Mouse (Mus musculus) erythroblast, adult 5-6 weeks (primary cell): ENCODE results near the gene Klhl9. TPM values are rescaled to one million over a fixed set of nuclear protein-coding genes. Genes with fewer than 3 reads are reported as not detected.
"Not testable (repeated sequence)": the region's sequence is repeated elsewhere in the genome, so short reads cannot be mapped to it uniquely, and the experiment has no call there.

Experiments
- ATAC-seq: replicated peaks from 2 replicates; pipeline ENCODE4 v1.8.0; 2016; ENCODE audit warnings: moderate number of reproducible peaks, mild to moderate bottlenecking, moderate TSS enrichment, inconsistent platforms; ENCODE audit not compliant: poor library complexity, low FRiP score, severe bottlenecking
- total RNA-seq, 2 experiments: library from RNA; stranded (forward) in 1 of 2; stranded (reverse) in 1 of 2; fragments of 150-400 nt in 1 of 2; fragments of 200-764, 138-1000 nt in 1 of 2; gene quantifications; 2 replicates each; pipeline versions ENCODE4 v1.2.3 to v1.2.4; 2015 to 2017; ENCODE audit warnings: low replicate concordance in 2 of 2

The Klhl9 gene
- total RNA-seq (2015; ENCODE audit: low replicate concordance) (18.6 and 26.3 TPM in 2 replicates), total RNA-seq (2017; ENCODE audit: low replicate concordance) (24.0 and 29.5 TPM in 2 replicates)

DNA sequence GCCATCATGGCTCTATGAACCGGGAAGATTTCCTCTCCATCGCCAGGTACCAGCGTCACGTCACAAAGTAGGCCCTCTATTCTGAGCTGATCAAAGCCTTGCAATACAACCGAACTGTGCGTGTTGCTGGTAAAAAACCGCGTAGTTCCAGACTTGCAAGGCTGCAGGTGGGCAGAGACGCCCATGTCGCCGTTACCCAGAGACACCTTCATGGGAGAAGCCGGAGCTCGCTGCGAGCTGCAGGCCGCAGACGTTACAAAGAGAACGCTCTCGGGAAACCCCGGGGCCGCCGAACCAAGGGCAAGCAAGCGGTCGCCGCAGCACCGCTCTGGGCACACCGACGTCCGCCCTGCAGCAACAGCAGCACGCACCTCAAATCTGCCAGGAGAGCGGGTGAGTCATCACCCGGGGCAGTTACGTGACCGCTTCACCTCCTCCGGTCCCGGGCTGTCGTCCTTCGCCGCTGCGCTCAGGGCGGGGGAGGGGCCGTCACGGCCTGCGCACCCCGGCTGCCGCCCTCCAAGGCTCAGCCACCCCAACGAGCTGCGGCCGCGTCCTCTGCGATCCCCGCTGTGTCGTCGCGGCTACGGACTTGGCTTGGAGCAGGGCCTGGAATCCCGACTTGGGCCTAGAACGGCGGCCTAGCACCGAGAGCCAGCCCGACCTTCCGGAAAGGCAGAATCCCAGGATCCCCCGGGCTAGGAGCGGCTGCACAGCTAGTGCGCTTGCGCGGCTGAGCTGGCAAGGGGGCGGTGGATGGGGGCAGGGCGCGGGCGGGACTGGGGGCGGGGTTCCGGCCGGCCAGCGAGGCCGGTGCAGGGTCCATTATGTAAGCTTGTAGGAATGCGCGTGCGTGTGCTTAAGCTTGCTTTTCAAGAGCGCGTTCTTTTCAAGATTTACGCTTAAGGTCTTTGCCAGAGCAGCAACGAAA is at the start of gene Klhl9, which contains the start of gene Gm26566:
TSS of gene Klhl9 (minus strand) at position 675 of the 931 bp plus-strand sequence.
TSS of gene Gm26566 (plus strand) at position 15 of the 931 bp plus-strand sequence.
- ATAC-seq, result peak; percentile 94

DNA sequence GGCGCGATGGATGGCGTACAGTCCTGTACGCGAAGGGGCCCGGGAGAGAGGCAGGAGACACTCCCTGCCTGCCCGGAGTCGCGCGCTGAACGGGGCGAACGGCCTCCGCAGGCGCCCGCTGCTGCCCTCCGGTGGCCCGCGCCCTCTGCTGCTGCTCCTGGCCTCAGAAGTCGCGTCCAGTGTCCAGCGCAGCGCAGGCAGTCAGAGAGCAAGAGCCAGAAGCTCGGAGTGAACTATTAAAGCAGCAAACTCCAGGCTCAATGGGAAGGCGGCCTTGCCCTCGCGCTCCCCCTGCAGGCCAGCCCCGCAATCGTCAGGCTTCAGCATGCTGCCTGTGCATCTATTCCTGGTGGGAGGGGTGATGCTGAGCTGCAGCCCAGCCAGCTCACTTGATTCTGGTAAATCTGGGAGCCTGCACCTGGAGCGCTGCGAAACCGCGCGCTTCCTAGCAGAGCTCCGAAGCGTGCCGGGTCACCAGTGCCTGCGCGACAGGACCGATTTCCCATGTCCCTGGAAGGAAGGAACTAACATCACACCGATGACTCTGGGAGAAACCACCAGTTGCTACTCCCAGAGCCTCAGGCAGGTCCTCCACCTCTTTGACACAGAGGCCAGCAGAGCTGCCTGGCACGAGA is 41.2 kb upstream of the Klhl9 start:
- not testable (repeated sequence) for ATAC-seq

DNA sequence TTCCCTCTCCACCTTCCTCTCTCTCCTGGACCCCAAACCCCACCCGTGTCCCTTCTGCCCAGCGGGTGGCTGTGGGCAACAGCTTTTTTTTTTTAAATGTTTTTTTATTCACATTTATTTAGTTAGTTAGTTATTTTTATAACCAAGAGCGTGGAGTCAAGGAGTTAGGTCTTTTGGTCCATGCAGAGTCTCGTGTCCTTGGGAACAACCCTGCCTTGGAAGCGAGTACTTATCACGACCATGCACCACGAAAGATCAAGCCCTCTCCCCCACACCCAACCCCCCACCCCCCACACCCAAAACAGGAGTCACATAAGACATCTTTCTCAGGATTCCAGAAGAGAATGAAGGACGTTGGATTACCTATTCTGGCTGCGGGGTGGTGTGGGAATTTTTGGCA is 40.1 kb upstream of the Klhl9 start:
- ATAC-seq, result not testable (repeated sequence)

DNA sequence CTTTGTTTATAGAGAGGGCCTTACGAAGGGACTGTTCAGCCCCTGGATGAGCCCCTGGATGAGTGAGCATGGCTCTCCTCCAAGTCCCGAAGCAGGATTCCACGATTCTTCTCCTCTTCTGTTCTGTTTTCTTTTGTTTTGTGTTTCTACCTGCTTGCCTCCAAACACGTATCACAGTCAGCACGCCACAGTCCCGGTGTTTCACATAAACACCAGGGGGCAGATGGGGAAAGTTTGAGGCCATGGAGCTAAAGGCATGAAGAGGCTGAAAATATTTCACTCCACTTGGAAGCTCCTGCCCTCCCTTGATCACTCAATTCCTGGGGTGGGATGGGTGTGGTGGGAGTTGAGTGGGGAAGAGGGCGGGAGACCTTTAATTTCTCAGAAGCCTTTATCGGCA is 39.5 kb upstream of the Klhl9 start:
- ATAC-seq, result not testable (repeated sequence)

DNA sequence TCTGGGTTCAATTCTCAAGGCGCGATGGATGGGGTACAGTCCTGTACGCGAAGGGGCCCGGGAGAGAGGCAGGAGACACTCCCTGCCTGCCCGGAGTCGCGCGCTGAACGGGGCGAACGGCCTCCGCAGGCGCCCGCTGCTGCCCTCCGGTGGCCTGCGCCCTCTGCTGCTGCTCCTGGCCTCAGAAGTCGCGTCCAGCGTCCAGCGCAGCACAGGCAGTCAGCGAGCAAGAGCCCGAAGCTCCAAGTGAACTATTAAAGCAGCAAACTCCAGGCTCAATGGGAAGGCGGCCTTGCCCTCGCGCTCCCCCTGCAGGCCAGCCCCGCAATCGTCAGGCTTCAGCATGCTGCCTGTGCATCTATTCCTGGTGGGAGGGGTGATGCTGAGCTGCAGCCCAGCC is 38.2 kb upstream of the Klhl9 start:
- not testable (repeated sequence) for ATAC-seq

DNA sequence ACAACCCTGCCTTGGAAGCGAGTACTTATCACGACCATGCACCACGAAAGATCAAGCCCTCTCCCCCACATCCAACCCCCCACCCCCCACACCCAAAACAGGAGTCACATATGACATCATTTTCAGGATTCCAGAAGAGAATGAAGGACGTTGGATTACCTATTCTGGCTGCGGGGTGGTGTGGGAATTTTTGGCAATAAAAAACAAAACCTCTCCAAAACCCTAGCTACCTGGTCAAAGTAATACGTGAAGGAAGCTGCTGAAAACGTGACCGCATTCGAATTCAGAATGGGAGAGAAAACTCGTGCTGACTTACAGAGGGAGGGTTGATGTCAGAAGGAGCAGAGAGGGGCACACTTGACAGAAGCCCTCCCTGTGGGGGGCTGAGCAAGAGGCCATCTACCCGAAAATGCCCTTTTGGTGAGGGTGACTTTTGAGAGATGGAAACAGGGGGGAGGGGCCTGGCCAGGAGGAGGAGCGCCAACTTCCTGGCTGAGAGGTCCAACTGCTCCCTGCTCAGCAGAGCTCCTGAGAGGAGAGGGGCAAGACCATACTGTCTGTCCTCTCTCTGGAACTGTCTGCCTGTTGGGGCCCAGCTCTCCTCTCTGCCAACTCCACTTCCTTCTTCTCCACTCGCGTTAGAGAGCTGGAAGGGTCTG is 37.5 kb upstream of the Klhl9 start, which contains the start of gene Gm13283:
TSS of gene Gm13283 (plus strand) at position 510 of the 659 bp plus-strand sequence.
- not testable (repeated sequence) for ATAC-seq

DNA sequence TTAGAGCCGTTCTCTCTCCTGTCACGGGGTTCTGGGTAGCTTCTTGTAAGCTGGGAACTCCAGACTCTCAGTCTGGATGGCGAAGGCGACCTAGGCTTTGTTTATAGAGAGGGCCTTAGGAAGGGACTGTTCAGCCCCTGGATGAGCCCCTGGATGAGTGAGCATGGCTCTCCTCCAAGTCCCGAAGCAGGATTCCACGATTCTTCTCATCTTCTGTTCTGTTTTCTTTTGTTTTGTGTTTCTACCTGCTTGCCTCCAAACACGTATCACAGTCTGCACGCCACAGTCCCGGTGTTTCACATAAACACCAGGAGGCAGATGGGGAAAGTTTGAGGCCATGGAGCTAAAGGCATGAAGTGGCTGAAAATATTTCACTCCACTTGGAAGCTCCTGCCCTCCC is 36.5 kb upstream of the Klhl9 start:
- not testable (repeated sequence) for ATAC-seq

DNA sequence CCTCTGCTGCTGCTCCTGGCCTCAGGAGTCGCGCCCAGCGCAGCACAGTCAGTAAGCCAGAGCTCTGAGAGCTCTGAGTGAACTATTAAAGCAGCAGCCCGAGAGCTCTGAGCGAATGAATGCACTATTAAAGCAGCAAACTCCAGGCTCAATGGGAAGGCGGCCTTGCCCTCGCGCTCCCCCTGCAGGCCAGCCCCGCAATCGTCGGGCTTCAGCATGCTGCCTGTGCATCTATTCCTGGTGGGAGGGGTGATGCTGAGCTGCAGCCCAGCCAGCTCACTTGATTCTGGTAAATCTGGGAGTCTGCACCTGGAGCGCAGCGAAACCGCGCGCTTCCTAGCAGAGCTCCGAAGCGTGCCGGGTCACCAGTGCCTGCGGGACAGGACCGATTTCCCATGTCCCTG is 35.4 kb upstream of the Klhl9 start:
- ATAC-seq, result peak; percentile 97

DNA sequence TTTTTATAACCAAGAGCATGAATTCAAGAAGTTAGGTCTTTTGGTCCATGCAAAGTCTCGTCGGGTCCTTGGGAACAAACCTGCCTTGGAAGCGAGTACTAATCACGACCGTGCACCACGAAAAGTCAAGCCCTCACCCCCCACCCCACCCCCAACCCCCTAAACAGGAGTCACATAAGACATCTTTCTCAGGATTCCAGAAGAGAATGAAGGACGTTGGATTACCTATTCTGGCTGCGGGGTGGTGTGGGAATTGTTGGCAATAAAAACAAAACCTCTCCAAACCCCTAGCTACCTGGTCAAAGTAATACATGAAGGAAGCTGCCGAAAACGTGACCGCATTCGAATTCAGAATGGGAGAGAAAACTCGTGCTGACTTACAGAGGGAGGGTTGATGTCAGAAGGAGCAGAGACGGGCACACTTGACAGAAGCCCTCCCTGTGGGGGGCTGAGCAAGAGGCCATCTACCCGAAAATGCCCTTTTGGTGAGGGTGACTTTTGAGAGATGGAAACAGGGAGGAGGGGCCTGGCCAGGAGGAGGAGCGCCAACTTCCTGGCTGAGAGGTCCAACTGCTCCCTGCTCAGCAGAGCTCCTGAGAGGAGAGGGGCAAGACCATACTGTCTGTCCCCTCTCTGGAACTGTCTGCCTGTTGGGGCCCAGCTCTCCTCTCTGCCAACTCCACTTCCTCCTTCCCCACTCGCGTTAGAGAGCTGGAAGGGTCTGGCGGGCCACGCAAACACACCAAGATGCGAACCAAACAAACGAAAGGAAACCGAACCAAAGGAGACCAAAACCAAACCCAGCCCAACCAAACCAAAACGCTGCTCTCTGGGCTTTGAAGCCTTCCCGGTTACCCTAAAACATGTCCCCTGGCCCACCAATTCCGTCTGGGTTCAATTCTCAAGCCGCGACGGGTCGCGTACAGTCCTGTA is 34.6 kb upstream of the Klhl9 start:
- not testable (repeated sequence) for ATAC-seq

DNA sequence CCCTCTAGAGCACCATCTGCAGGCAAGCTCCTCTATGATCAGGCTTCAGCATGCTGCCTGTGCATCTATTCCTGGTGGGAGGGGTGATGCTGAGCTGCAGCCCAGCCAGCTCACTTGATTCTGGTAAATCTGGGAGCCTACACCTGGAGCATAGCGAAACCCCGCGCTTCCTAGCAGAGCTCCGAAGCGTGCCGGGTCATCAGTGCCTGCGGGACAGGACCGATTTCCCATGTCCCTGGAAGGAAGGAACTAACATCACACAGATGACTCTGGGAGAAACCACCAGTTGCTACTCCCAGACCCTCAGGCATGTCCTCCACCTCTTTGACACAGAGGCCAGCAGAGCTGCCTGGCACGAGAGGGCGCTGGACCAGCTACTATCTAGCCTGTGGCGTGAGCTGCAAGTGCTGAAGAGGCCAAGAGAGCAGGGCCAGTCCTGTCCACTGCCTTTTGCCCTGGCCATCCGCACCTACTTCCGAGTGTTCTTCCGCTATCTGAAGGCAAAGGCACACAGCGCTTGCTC is 32.6 kb upstream of the Klhl9 start, which contains the start of gene Gm13271:
TSS of gene Gm13271 (plus strand) at position 51 of the 523 bp plus-strand sequence.
- ATAC-seq, result not testable (repeated sequence)

DNA sequence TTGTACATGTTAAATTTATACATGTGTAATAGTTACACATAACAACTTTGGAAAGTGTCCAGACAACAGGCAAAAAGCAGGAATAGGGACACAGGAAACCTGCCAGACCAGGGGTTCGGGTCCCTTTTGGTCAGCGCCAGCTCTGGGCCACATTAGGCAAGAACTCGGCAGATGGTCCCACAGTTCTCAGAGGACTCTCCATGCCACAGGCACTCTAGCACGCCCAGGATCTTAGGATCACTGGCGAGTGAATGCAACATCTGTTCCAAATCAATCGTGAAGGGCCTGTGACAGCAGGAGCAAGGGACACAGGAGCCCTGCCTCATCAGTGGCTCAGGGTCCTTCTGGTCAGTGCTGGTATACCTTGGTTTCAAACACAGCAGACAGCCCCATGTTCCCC is 27.7 kb upstream of the Klhl9 start:
- no peak for ATAC-seq

DNA sequence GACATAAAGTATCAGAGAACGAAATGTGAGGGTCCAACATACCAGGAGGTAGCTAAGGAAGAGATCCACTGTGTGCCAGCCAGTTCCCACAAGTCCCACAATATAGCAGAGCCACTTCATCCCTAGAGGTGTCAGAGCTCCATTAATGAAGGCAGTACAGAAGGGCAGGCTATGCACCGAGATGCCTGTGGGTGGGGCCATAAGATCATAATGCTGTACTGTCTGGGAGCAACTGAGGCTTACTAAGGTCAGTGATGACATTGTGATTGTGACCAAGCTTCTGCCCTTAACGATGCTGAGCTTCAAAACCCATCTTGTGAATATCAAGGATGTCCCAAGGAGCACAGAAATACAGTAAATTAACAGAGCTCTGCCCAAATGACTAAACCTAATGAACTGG is 21.9 kb upstream of the Klhl9 start:
- no peak for ATAC-seq

DNA sequence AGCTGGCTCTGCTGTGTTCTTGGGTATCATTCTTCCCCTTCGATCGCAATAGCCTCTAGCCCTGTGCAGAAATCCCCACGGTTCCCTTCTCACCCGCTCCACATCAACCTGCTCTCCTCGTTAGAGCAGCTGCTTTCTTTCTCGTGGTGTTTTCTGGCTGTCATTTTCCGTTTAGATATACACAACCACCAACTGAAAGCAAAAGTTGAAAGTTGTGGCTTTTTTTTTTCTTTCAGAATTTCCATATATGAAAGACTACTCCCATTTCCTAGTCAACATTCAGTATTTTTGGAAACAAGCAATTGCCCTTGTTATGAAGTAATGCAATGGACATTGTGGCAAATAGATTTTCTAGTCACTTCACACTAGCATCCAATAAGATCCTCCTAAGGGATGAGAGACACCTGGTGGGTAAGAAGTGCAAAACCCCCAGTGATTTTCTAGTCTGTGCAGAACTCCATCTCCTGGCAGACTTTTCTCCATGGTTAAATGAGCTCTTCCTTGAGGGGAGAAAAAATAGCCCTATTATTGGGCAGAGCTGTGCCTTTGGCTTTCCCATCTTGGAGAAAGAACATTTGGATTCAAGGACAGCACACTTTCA is 20.6 kb upstream of the Klhl9 start:
- no peak for ATAC-seq

DNA sequence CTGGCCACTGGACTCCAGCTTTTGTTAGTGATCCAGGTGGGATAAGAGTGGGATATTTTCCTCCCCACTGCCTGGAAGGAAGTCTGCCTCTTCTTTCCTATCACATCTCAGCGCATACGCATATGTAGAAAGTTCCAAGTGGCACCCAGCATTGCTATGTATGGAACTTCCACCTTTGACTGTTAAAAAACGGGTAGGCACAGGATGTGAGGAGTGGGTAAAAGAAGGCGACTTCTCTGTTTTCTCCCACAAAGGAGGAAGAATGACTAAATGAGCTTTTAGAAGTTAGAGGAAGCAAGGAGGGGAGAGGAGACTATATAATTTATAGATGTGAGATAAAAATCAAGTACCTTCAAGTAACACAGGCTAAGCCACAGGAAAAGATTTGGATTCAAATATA is 19.2 kb upstream of the Klhl9 start:
- ATAC-seq, result no peak

DNA sequence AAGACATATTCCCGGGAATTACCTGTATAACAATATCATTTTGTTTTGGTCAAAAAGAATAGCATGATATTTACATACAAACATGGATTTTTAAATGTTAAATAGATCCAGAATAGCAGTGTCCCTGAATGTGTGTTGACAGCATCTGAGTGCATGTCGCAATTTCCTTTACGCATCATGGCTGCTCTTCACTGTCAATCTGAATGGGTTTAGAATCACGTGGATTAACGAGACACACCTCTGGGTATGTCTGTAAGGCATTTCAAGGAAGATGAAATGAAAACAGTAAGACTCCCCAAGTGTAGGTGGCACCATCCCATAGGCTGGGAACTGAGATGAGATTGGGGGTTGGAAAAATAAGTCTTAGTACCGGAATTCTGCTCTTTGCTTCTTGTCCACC is 16.8 kb upstream of the Klhl9 start:
- no peak for ATAC-seq

DNA sequence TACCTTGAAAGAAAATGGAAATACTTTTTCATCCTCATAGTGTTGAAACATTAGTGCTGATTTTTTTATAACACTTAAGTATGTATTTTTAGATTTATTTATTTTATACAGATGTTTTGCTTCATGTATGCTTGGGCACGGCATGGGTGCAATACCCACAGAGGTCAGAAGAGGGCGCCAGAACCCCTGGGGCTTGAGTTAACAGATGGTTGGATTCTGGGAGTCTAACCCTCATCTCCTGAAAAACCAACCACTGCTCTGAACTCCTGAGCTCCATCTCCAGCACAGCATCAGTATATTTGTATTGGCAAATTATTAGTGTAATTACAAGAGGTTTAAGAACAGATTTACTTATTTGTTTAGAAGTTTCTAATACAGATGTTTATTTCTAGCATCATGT is 16.2 kb upstream of the Klhl9 start:
- peak; percentile 81 for ATAC-seq

DNA sequence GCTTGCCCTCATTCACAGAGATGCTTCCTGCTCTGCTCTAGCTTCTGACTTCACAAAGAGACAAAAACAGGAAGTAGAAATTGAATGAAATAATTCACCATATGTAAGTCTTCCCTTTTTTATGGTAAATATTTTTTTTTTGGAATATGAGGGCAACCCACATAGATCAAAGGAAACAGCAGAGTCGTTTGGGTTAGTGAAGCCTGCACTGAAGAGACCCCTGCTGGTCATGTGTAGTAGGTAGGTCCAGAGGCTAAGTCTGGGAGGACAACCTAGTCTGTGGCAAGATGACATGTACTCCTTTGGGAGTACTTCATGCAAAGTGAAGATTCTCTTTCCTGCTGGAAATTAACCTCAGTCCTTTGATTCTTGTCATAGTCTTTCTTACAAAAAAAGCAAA is 5.1 kb upstream of the Klhl9 start:
- peak; percentile 66; the same call in 1 of the 2 replicates for ATAC-seq

DNA sequence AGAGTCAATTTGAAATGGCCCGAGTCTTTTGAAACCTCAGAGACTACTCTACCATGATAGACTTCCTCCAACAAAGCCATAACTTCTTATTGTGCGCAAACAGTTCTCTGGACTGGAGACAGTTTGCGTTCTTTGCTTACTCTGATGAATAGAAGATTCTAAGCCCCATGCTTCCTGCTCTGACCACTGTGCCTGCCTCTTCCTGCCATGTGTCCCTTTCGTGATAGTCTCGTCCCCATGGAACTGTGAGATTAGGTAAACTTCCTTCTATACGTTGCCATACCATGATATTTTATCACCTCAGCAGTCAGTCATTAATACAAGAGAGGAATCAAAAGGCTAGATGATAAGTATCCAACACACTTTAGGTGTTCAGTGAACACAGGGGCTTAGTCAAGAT is 4.5 kb upstream of the Klhl9 start:
- no peak for ATAC-seq
